Mouse (Mus musculus) megakaryocyte, embryonic 14.5 days (primary cell): ENCODE results near the gene Synpo2l. TPM values are rescaled to one million over a fixed set of nuclear protein-coding genes. Genes with fewer than 3 reads are reported as not detected.
"Not testable (repeated sequence)": the region's sequence is repeated elsewhere in the genome, so short reads cannot be mapped to it uniquely, and the experiment has no call there.

Source experiments
- H3K27me3 ChIP-seq: replicated peaks from 2 replicates; pipeline ENCODE3; 2012; ENCODE audit warnings: inconsistent platforms
- H3K36me3 ChIP-seq: replicated peaks from 2 replicates; pipeline ENCODE3; 2012; ENCODE audit warnings: low read length, inconsistent platforms, mixed read lengths
- H3K4me1 ChIP-seq: 2 replicates; pipeline ENCODE4 v1.6.1; 2012; ENCODE audit warnings: inconsistent platforms
- H3K4me3 ChIP-seq: replicated peaks from 2 replicates; pipeline ENCODE3; 2012; ENCODE audit warnings: moderate library complexity, mild to moderate bottlenecking, inconsistent platforms
- H3K9me3 ChIP-seq: 2 replicates; pipeline ENCODE4 v1.6.1; 2012; ENCODE audit warnings: inconsistent platforms
- FLI1 ChIP-seq: IDR thresholded peaks from 2 replicates; pipeline ENCODE4 v1.6.1; 2012; ENCODE audit warnings: low read length, inconsistent platforms, mixed read lengths
- GATA1 ChIP-seq: IDR thresholded peaks from 3 replicates; pipeline ENCODE4 v1.6.1; 2012; ENCODE audit warnings: mixed read lengths, low read length, inconsistent platforms, borderline replicate concordance
- polyA plus RNA-seq: library from polyadenylated mRNA; stranded (reverse); fragments of >175 nt; gene quantifications from 2 replicates; pipeline ENCODE4 v1.2.3, GENCODE M21; 2012; ENCODE audit warnings: low replicate concordance; ENCODE audit not compliant: insufficient read depth

Synpo2l gene
- polyA plus RNA-seq, 1 experiment, result 0.23 TPM

DNA sequence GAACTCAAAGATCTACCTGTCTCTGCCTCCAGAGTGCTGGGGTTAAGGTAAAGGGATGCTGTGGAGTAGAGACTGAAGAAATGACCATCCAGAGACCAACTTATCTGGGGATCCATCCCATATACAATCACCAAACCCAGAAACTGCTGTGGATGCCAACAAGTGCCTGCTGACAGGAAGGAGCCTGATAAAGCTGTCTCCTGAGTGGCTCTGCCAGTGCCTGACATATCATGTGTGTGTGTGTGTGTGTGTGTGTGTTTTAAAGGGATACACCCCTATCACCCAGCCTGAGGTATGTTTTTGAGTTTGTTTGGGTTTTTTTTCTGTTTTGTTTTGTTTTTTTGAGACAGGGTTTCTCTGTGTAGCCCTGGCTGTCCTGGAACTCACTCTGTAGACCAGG is 21.8 kb downstream of the Synpo2l start:
- H3K4me3 ChIP-seq, result no peak overlapping the region
- no peaks in the 10 kb centered on the region for H3K9me3 ChIP-seq
- TF ChIP-seq FLI1 (no peak), GATA1 (no peak)
- no peaks in the 10 kb centered on the region for H3K36me3 ChIP-seq
- H3K4me1 ChIP-seq, result peaks cover 54% of the 10 kb centered on the region
- H3K27me3 ChIP-seq, result no peaks in the 10 kb centered on the region

DNA sequence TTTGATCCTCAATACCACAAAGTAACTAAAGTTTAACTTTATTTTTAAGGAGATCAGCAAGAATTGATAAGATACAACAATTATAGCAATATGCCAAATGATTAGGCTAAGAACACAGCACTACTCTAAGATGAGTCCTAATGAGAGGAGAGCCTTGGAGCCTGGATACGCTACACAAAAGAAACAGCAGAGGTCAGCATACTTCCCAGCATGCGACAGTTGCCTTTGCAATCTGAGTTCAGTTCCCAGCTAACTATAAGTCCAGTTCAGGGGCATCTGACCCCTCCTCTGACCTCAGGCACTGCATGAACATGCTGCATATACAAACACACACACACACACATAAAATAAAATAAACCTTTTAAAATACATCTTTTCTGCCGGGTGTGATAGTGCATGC is 22.6 kb downstream of the Synpo2l start:
- Histone ChIP-seq H3K36me3 (no peaks in the 10 kb centered on the region), H3K4me1 (peaks cover 50% of the 10 kb centered on the region), H3K9me3 (no peaks in the 10 kb centered on the region), H3K4me3 (no peak overlapping the region), H3K27me3 (no peaks in the 10 kb centered on the region)
- TF ChIP-seq GATA1 (no peak), FLI1 (no peak)

DNA sequence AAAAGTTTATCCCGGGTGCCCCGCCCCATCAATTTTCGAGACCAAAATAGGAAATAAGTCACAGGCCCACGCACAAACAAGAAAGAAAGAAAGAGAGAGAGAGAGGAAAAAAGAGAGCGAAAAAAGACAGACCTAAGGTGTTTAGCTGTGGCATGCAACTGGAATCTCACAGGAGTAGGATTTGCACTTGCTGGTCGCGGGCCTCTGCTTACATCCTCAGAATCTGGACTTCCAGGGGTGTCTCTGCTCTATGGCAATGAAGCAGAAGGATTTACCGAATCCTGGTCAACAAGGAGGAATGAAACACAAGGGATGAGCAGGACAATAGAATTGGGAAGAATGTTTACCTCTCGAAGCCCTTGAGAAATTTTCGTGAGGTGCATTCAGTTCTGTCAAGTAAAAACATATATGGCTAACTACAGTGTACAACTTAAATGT is 26.7 kb downstream of the Synpo2l start:
- no peaks in the 10 kb centered on the region for H3K9me3 ChIP-seq
- no peaks in the 10 kb centered on the region for H3K27me3 ChIP-seq
- H3K36me3 ChIP-seq, result no peaks in the 10 kb centered on the region
- H3K4me1 ChIP-seq, result peaks cover 44% of the 10 kb centered on the region
- TF ChIP-seq GATA1 (no peak), FLI1 (no peak)
- H3K4me3 ChIP-seq, result peak overlapping the region; percentile 98

DNA sequence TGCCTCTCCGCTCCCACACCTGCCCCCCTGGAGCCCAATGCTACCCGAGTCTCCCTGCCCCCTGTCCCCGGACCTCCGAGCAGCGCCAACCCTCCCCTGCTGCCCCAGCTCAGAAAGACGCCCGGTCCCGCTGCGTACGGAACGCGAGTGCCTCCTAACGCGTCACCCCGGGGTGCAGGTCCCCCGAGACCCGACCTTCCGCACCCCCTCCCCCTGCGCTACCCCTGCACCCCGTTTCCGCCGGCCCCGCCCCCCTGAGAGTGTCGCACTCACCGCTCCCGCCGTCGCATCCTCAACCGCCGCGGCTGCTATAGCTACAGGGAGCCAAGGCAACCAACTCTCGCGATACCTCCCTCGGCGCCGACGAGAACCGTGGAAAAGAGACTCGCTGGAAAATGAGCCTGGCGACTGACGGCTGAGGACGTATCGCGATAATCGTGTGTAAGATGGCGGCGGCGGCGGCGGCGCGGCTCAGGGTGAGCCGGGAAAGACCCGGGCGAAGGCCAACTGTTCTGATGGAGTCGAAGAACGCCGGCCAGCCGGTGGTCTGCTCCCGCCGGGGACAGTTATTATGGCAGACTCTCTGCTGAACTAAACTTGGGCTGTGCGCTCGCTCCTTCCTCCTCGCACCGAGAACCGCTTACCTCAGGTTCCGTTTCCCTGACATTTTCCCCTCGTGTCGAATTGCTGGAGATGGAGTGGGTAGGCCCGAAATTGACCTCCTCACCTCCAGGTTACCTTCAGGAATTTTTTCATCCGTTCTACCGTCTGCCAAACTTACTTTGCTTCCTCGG is 27.3 kb downstream of the Synpo2l start, which contains the start of gene Usp54:
TSS of gene Usp54 (minus strand) at position 420 of the 794 bp plus-strand sequence.
- no peak for TF ChIP-seq FLI1
- TF ChIP-seq GATA1, result no peak

DNA sequence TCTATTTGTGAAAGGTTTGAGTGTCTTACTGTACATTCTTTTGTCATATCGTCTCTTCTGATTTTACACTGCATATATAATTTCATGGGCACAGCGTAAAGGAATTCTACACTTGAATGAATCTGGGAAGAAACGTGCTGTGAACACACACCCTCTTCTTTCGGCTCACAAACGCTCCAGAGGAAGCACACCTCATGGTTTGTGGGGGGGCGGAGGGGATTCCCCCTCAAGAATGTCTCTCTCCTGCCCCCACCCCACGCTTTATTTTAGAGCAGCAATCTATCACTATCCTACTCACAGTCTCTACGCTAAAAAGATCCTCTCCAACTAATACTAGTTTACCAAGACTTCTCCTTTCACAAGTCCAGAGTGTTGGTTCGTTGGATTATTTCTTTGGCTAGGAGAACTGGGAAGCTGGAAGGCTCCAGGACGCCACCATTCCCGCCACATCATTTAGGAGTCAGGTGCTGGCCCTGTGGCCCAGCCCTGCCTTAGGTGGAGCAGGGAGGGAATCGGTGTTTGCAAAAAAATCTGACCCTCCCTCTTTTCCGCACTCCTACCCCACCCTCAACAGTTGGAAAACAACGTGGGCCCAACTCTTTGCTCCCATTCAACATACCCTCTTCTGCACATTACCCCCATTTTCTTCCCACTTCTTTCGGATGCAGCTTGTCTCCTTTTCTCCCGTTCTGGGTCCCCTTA is 28.1 kb downstream of the Synpo2l start:
- Histone ChIP-seq H3K27me3 (no peaks in the 10 kb centered on the region), H3K36me3 (no peaks in the 10 kb centered on the region), H3K4me1 (peaks cover 38% of the 10 kb centered on the region), H3K4me3 (peak overlapping the region; percentile 98), H3K9me3 (no peaks in the 10 kb centered on the region)
- TF ChIP-seq GATA1, result no peak
- no peak for TF ChIP-seq FLI1

More for the DNA sequence above, 27.3 kb downstream of the Synpo2l start, which contains the start of gene Usp54:
- peaks cover 38% of the 10 kb centered on the region for H3K4me1 ChIP-seq
- H3K36me3 ChIP-seq, result no peaks in the 10 kb centered on the region
- H3K27me3 ChIP-seq, result no peaks in the 10 kb centered on the region
- H3K9me3 ChIP-seq, result no peaks in the 10 kb centered on the region
- peak within 1 kb of the TSS; percentile 98 for H3K4me3 ChIP-seq

DNA sequence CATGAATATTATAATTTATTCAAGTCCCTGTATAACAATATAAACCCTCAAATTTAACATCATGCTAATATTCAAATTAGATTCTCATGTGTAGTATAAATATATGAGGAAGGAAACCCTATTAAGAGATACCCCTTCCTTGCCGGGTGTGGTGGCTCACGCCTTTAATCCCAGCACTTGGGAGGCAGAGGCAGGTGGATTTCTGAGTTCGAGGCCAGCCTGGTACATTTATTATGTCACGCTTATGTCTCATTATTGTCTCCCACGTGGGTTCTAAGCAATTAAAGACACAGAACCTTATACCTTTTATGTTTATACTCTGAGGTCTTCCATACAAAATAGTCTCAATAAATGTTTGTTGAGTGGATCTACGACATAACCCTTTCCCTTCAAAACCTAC is 29.5 kb downstream of the Synpo2l start:
- no peak for TF ChIP-seq GATA1
- no peak for TF ChIP-seq FLI1
- Histone ChIP-seq H3K4me1 (peaks cover 44% of the 10 kb centered on the region), H3K36me3 (no peaks in the 10 kb centered on the region), H3K9me3 (no peaks in the 10 kb centered on the region), H3K4me3 (no peak overlapping the region), H3K27me3 (no peaks in the 10 kb centered on the region)

DNA sequence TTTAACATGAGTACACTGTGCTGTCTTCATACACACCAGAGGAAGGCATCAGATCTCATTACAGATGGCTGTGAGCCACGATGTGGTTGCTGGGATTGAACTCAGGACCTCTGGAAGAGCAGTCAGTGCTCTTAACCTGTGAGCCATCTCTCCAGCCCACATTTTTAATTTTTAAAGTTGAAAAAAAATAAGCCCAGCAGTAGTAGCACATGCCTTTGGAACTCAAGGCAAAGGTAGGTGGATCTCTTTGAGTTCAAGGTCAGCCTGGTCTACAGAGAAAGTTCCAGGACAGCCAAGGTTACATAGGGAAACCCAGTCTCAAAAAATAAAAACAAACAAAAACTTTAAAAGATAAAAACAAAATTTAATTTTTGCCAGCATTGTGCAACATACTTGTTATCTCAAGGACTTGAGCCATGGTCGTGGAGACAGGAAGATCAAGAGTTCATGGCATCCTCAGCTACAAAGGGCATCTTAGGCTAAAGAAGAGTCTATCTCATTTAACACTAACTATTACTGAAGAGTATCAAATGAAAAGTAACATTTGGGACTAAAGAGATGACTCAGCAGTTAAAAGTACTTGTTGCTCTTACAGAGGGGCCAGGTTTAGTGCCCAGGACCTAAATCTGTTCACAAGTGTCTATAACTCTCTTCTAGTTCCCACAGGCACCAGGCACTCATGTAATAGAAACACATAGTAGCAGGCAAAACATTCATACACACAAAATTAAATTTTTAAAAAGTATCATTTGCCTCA is 30.2 kb downstream of the Synpo2l start:
- Histone ChIP-seq H3K9me3 (no peaks in the 10 kb centered on the region), H3K4me3 (no peak overlapping the region), H3K27me3 (no peaks in the 10 kb centered on the region), H3K4me1 (peaks cover 44% of the 10 kb centered on the region), H3K36me3 (no peaks in the 10 kb centered on the region)
- TF ChIP-seq GATA1, result no peak

DNA sequence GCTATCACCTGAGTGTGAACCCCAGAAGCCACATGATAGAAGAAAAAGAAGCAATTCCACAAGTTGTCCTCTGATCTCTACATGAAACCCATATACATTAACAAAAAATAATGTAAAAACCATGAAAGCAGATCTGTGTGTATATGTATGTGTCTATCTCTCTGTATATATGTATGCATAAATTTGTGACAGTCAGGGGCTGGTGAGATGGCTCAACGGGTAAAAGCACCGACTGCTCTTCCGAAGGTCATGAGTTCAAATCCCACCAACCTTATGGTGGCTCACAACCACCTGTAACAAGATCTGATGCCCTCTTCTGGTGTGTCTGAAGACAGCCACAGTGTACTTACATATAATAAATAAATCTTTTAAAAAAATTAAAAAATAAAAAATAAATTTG is 31.2 kb downstream of the Synpo2l start:
- H3K27me3 ChIP-seq, H3K36me3 ChIP-seq, H3K4me3 ChIP-seq, H3K9me3 ChIP-seq: not testable (repeated sequence)
- peaks cover 36% of the 10 kb centered on the region for H3K4me1 ChIP-seq

DNA sequence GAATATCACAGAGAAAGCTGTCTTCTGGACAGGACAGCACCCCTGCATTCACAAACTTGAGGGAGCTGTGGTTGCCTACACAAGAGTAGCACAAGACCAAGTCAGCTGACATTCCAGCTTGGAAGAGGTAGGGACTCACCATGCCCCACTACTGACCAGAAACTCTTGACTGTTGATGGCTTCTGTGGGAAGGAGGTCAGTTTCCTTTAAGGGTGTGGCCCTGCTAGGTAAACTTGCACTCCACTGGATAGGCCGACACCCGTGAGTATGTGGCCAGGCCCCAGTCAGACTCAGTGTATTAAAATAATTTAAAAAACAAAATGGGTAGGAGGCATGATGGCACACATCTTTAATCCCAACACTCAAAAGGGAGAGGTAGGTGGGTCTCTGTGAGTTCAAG is 32.6 kb downstream of the Synpo2l start:
- no peaks in the 10 kb centered on the region for H3K27me3 ChIP-seq
- H3K4me1 ChIP-seq, result peaks cover 41% of the 10 kb centered on the region
- no peak overlapping the region for H3K4me3 ChIP-seq
- no peak for TF ChIP-seq GATA1
- no peaks in the 10 kb centered on the region for H3K36me3 ChIP-seq
- H3K9me3 ChIP-seq, result no peaks in the 10 kb centered on the region

DNA sequence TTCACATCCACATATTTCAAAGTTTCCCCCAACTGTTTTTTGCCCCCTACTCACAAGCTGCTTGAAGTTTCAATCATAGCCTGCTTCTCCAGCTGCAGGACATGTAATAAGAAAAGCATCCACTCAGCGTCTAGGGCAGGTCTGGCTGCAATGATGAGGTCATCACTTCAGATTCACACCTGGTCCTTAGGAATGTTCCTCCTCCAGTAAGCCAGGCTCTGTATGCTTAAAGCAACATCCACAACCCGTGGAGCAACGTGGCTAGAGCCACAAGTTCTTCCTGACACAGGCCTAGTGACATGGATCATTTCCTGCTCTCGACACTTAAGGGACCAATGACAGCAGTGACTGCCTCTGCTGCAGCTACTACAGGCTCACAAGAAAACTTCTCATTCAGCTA is 36.9 kb downstream of the Synpo2l start:
- no peaks in the 10 kb centered on the region for H3K9me3 ChIP-seq
- H3K4me3 ChIP-seq, result peak overlapping the region; percentile 74
- no peaks in the 10 kb centered on the region for H3K36me3 ChIP-seq
- H3K27me3 ChIP-seq, result no peaks in the 10 kb centered on the region
- H3K4me1 ChIP-seq, result peaks cover 35% of the 10 kb centered on the region
- TF ChIP-seq GATA1 (no peak), FLI1 (no peak)
